Mouse (Mus musculus): ENCODE measurements around the gene Arglu1. TPM values are rescaled to one million over a fixed set of nuclear protein-coding genes. Genes with fewer than 3 reads are reported as not detected.
A peak's percentile ranks its signal among the peaks of the same experiment; 100 is the strongest.

Gene Arglu1
- polyA plus RNA-seq, 1 experiment from 2014 or later = 196 TPM

DNA sequence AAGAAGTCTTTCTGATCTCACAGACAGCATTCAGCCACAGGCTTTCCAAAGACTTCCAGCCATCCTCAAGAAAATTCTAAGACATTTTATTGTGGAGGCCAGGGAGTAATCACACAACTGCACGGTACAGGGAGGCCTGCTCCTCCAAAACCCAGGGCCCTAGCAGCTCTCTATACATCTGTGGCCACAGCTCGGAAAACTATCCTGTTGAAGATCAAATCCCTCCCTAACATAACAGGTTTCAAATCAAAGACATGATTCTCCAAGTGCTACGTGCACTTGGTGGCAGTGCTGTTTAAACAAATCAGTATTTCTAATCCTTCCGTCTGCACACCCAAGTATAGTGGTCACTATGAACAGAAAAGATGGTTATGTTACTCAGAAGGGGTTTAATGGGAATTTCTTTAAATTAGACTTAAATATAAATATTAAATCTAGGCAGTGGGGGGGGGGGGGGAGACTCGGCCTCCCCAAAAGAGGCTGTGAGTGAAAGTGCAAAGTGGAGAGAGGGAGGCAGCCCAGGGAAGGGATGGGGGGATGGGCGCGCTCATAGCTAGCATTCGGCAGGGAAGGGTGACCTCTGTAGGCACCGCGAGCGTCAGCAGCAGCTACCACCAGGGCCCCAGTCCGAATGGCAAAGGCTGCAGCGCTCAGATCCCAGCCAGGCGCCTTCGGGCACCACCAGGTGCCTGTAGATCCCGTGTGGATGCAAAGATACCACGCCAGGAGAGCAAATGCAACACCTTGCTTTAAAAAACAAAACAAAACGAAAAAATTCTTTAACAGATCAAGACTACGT is 31.7 kb downstream of the Arglu1 start:
- DNase-seq (ENCODE audit: low spot score) = peak; percentile 35

DNA sequence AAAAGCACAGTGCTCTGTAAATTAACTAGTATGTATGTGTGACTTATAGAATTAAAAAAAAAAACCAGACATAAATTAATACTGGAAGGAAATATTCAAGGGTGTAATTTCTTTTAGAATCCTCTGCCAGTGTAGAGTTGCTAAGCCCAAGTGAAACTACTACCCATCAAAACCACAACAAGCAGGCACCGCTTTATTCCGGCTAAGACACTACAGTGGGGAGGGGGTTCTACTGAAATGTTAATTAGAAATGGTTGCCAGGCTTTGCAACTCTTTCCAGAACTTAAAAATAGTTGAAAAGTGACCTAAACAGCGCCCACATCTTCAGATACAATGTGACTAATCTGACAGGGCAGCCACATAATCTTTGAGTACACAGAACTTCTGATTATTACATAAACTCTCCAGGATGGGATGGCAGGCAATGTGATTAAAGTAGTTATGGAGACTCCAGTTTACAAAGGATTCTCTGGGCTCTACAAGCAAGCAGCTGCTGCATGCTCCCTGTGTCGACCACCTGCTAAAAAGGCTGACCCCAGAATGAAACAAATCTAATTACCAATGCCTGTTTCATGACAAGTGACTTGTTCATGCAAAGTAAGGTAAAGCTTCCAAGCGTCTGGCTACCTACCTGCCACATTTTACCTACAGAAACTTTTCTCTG is 32.5 kb downstream of the Arglu1 start:
- DNase-seq (ENCODE audit: low spot score) = no peak

DNA sequence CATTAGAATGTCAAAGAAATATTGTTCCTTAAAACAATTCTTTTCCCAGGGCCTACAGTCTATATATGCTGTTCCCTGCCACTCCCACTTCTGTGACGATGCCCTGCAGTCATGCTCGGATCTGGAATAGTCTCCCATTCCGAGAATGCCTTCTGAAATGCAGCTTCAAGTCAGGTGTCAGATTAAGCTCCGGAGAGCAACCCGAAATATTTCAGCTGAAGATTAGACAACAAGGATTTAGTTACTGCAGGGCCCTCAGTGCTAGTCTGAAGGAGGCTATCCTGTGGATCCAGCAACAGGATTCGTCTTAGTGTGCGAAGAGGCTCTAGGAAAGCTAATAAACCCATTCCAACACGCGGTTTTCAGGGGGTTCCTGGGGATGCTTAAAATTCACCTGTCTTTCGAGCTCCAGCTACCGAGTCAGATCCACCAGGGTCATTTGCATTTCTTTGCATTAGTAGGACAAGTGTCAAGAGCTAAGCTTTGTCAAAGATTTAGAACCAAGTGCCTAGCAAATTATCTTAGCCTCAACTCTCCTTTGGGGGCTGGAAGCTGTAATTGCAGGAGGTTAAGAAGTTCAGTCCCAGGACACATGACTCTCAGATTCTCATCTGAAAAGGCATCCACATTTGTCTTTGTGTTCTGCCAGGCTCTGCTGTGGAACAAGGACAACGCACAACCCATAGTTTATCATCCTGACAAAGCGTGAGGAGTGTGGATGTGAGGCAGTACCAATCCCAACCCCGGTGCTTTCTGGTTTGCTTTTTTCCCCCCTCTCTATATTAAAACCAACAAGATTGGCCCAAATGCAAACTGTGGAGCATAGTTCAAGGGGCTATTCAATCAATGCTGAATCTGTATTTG is 33.5 kb downstream of the Arglu1 start:
- no peak for DNase-seq (ENCODE audit: low spot score)

DNA sequence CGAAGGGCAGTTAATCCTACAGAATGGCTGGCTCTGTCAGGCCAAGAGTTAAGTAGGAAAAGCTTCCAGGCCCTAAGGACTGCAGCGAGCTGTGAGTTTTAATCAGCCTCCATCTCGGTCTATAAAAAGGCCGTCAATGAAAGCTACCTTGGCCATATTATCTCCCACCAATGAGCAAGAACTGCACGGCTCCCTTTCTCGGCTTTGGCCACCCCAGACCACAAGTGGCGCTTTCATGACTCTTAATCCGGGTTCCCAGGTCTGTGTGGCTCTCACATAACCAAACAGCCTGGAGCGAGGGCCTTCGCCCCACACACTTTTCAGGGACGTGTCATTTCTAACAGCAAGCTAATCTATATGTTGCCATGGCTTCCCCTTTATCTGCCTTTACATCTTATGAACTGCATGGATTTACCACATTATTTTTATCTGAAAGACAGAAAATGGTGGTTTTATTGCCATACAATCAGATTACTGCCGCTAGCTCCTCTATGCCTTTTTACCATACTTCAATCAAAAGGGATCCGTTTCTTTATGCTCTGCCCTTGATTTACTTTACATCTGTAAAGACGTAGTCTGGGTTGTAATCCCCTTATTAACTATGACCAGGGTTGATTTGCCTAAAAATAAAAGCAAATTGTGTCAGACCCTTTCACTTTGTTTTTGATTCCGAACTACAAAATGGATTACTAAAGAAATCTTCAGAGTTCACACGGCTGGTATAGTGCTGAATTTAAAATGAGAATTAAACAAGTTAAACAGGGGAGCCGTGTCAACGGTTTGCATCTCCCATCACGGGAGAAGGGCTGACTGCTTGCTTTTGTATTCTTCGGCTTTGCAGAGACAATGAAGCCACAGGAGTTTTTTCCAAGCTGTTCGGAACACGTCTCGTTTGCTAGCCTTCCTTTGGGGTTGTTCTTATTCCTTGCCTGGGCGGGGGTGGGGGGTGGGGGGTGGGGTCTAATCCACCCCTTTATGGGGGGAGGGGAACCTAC is 34.7 kb downstream of the Arglu1 start:
- no peak for DNase-seq (ENCODE audit: low spot score)

DNA sequence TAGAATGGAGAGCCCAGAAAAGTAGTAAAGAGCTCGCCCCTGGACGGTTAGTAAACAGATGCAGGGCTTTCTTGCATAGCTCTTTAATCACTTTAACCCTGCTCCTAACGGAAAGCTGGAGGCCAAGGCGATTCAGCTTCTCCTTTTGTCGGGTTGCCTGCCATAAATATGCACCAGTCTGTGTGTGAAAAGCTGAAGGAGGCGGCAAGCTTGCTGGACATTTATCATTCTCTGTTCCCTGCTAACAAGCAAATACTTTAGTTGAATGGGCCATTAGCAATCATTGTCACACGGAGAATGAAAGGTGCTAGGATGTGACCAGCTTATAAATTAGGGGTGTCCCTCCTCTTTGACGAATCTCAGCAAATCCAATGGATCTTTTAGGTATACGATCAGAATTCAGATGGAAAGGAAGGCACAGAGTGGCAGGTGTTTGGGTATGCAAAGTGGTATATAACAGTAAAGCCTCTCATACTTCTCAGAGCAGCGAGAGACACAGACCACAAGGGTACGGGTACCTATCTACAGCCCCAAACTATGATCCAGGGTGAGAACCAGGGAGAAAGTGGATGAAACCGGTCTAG is 36.3 kb downstream of the Arglu1 start:
- DNase-seq (ENCODE audit: low spot score) = no peak

DNA sequence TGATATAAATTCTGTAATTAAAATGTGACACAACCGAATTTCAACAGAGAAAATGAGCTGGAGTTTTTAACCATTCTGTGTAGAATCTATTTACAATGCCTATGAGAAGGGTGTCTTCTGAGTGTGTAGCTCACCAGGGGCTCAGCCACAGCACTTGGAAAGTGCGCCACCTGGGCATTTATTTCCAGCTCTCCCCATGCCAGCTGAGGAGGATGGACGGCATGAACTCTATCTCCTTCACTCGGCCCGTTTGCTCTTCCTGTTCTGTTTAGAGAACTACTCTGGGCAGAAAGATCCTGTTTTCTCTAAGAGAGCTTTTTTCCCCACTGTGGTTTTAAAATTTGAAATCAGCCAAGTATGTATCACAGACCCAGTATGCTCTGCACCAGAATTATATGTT is 37.0 kb downstream of the Arglu1 start:
- DNase-seq (ENCODE audit: low spot score) = no peak

DNA sequence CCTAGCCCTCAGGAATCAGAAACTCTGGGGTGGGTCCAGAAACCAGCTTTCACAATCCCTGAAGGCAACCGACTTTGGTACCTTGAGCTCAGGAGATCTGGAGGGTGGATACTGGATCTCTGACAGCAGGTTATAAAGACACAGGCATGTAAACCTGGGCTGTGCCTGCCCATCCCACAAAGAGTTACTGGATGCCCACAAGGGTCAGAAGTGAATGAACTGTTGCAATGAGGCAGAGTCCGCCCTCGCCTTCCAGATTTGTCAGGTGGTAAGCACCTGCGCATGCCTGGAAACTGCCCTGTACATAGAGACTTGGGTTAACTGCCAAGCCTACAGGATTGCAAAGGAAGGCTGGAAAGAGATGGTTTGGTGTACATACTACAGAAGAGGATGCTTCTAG is 37.9 kb downstream of the Arglu1 start:
- no peak for DNase-seq (ENCODE audit: low spot score)

DNA sequence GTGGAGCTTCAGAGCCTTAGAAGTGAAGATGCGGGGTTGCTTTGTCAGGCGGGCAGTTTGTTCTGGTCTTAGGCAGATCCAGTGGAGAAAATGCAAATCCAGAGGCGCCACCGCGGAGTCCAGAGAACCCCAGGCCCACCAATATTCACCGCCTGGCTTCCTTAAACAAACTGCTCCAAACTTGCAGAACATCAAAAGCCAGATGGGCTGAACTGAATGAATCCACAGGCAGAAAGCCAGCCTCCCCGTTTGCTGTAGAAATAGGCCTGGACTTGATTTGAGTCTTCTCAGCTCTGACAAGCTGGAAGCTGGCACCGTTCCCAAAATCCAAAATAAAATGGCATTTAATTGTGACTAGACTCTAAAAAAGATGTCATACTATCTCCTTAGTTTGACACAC is 40.4 kb downstream of the Arglu1 start:
- no peak for DNase-seq (ENCODE audit: low spot score)

DNA sequence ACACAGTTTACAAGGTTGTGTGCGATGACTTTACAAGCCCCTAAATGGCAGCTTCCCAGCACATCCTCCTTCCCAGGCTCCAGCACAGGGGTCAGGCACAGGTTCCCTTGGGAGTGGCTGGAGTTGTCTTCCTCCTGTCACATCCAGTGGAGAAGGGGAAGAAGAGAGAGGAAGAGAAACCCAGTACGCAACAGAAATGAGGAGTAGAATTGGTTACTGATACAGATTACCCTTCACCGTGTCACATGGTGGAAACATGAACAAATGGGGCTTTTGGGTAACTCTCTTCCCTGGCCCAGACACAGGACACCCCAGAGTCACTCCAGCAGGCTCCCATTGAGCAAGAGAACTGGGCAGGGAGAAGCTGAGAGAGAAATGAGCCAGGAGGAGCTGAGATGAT is 40.8 kb downstream of the Arglu1 start:
- no peak for DNase-seq (ENCODE audit: low spot score)

DNA sequence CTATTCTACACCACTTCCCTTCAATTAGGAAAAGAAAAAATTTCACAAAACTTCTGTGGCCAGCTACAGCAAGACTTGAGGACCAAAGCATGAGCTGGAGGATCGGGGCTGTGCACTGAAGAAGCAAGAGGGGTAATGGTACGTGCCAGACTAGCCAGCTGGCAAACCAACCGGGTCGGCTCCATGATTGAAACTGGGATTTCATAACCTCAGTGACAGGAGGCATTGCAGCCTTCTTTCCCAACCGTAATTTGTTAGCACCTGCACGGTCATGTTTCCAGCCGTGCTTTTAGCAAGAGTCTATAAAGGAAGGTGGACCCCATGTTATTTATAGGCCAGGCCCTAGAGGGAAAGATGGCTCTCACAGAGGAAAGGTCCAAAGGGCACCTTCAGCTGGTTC is 41.6 kb downstream of the Arglu1 start:
- DNase-seq (ENCODE audit: low spot score) = no peak

DNA sequence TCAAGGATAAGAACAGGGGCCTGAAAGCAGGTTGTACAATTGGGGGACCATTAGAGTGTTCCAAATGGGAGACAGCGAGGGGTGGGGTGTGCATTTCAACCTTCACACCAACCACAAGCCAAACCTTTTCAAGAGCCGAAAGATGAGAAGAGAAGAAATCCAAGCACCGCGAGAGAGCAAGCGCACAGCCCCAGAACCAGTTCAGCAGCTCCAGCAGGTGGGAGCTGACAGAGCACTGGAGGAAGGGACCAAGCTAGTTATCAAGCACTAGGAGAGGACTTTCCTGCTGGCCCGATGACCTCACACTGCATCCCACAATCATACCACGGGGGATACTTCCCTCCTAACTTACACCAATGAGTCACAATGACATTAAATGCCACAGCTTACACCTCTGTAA is 42.5 kb downstream of the Arglu1 start:
- DNase-seq (ENCODE audit: low spot score) = no peak

DNA sequence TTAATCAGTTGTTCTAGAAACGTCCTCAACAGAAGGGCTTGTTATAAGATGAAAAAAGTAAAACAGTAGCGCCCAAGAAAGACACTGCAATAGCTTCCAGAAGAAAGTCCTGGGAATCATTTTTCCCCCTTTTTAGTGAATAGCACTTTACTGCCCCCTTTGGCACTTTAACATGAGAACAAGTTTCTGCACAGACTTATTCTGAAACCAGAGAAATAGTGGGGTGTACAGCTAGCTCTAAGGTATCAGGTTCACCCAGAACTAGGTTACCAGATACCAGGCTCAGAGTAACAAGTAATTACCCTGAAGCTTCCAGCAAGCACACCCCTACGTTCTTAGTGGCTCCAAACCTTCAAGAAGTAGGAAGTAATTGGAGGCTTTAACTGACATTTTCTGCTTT is 43.0 kb downstream of the Arglu1 start:
- DNase-seq (ENCODE audit: low spot score) = no peak

DNA sequence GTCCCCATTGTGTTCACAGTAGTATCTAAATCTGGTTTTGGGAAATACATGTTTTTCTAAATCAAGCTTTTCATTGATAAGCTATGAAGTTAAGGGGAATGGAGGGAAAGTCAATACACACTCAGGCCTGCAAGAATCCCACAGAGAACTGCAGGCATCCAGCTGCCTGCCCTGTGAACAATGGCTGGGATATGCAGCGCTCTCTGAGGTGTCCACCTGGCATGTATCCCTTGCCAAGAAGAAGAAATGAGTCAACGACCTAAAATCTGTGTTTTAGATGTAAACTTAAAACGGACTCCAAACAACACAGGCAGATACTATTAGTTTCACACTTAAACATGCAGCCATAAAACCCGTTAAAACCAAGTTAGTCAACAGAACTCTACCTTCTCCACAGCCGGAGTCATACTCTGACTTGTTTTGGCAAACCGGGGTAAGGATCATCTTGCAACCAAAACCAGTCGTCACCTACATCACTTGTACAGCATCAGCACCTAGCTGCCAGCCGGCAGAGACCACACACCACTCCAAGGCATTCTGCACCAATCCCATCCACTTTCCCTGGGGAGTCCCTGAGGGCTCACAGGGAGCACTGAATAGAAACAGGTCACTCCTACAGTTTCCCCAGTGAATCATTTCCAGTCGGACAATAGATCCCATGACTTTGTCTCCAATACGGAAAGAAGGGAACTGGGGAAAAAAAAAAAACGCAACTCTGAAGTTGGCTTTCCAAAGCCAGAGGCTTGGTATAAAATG is 46.0 kb downstream of the Arglu1 start:
- no peak for DNase-seq (ENCODE audit: low spot score)

DNA sequence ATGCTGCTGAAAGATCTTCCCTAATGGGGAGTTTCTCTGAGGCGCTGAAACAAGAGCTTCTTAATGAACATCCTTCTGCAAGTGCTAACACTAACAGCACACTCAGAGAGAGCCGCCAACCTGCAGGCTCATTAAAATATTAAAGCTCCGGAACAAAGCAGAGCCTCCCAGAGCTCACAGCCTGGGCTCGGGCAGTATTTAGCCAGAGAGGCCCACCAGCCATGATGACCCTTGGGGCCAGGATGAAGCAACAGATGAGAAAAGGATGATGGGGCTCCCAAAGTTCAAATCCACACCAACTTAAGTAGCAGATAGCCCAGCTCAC is 50.1 kb downstream of the Arglu1 start:
- DNase-seq (ENCODE audit: low spot score) = no peak

DNA sequence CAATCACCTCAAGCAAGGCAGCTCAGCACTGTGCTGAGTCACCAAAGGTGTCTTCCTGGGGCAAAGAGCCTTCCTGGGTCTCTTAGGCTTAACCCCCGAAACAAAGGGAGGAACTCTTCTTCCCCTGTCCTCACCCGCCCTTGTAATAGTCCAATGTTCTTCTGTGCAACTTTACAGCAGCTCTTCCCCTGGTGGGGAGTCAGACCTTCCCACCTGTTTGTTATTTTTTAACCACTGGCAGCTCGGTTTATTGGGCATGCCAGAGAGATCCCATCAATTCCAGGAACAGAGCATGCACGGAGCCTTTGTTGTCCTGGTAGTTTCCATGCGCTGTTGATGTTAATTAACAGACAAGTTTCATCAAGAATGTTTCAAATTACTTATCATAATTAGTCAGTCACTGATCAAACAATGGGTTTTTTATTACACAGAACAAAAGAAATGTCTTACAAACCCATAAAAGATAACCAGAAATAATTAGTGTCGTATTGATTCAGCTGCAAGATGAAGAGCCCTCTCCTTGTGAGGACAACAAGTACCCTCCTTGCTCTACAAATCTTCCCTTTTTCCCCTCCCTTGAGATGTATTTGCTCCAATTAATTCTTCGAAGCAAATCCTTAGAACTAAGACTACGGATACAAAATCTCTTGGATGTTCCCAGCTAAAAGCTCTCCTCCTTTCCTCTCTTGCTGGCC is 50.6 kb downstream of the Arglu1 start:
- no peak for DNase-seq (ENCODE audit: low spot score)

DNA sequence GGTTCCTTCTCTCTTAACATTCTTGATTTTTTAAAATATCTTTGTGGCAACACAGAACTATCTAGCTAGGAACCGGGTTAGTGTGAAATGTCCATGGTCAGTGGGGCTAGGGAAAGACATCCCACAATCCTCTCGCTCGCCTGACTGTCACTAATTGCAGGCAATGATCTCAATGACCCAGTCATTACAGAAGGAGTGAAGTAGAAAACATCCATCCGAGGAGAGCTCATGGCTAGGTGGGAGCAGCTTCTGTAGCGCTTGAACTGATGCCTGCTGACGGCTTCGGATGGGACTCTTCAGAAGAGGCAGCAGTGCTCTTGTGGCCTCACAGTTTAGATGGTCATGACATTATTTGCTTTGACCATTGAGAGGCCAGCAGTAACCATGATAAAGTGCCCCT is 58.9 kb downstream of the Arglu1 start:
- DNase-seq (ENCODE audit: low spot score) = no peak

DNA sequence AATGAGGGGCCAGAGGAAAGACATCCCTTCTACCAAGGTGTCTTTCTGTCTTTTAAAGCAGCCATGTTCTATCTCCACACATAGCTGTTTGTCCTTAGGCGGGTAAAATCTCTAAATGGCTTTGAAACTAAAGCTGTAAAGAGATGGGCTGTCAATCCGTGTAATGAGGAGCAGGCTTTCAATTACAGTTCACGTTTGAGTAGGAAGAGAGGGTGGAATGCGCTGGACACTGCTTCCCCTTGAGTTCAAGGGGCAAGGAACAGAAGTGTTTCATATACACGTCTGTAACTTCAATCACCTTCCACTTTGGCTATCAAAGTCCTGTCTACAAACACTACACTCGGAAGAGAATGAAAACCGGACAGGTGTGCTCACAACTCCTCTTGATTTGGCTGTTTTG is 66.3 kb downstream of the Arglu1 start:
- no peak for DNase-seq (ENCODE audit: low spot score)

DNA sequence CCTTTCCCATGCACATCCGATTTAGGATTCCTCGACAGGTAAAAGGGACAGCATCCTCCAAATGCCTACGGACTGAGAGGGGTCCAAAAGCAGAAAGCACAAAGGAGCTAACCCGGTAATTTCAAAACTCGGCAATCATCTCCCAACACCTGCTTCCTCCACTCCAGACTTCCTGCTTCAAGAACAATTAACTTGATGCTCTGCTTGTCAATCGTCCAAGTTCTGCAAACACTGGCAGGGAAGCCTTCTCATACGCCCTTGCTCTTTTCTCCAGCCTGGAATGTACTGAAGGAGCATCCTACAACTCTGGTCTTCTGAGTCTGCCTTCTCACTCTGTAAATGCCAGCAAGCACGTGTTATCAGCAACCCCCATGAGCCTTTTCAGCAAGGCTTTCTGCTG is 66.8 kb downstream of the Arglu1 start:
- no peak for DNase-seq (ENCODE audit: low spot score)

DNA sequence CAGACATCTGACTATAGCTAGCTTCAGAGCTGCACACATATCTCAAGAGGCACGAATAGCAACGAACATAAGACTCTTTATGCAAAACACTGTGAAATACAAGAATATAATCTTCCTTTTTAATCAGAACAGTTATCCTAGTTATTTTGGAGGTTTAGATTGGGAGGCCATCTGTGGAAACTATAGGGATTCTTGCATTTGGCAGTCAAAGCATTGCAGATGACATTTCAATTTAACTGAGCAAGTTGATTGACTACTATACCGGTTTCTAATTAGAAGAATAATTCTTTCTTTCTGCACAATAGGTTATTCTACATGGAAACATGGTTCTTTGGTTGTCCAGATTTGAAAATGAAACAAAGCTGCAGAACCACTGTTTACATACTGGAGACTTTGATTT is 67.8 kb downstream of the Arglu1 start:
- DNase-seq (ENCODE audit: low spot score) = no peak
